Mouse (Mus musculus) thymus, adult 2 months (tissue): ENCODE data around the gene Jpt2. TPM values are rescaled to one million over a fixed set of nuclear protein-coding genes. Genes with fewer than 3 reads are reported as not detected.

ENCODE experiments used
- DNase-seq: peaks from one replicate; pipeline ENCODE4 v3.0.0; 2021
- H3K27ac ChIP-seq: fragments of 200-500 bp; 2 replicates; pipeline ENCODE4 v1.5.1; 2012; ENCODE audit warnings: low read length, control low read depth; ENCODE audit not compliant: control insufficient read depth, insufficient read depth
- H3K27me3 ChIP-seq: fragments of 200-500 bp; 2 replicates; pipeline ENCODE4 v1.6.1; 2012; ENCODE audit warnings: mild to moderate bottlenecking, low read length, moderate library complexity, mixed read lengths; ENCODE audit not compliant: control insufficient read depth, insufficient read depth
- H3K36me3 ChIP-seq: fragments of 200-500 bp; 2 replicates; pipeline ENCODE4 v1.6.1; 2012; ENCODE audit warnings: mild to moderate bottlenecking, low read length, moderate library complexity; ENCODE audit not compliant: control insufficient read depth, insufficient read depth
- H3K4me1 ChIP-seq: fragments of 200-500 bp; replicated peaks from 2 replicates; pipeline ENCODE4 v1.6.1; 2012; ENCODE audit warnings: low read length; ENCODE audit not compliant: control insufficient read depth, insufficient read depth
- H3K4me3 ChIP-seq: fragments of 200-500 bp; 2 replicates; pipeline ENCODE4 v1.5.1; 2012; ENCODE audit warnings: mild to moderate bottlenecking, low read length, control low read depth, moderate library complexity; ENCODE audit not compliant: control insufficient read depth, insufficient read depth
- CTCF ChIP-seq: fragments of 200-500 bp; IDR thresholded peaks from 2 replicates; pipeline ENCODE4 v1.5.1; 2012; ENCODE audit warnings: mild to moderate bottlenecking, control low read depth, low read length, moderate library complexity, borderline replicate concordance; ENCODE audit not compliant: control insufficient read depth, poor library complexity, insufficient read depth; ENCODE audit errors: extremely low read depth
- POLR2A ChIP-seq: fragments of 200-500 bp; IDR thresholded peaks from 2 replicates; pipeline ENCODE4 v1.6.1; 2012; ENCODE audit warnings: mild to moderate bottlenecking, low read length, control low read depth, moderate library complexity; ENCODE audit not compliant: control insufficient read depth, poor library complexity, insufficient read depth; ENCODE audit errors: extremely low read depth
- WGBS: fragments of 180-500 bp; shearing (Covaris S2); methylation state at CpG from one replicate; pipeline ENCODE4 v1.1.7; 2018; 5-methylcytosine and 5-hydroxymethylcytosine counted together
- polyA plus RNA-seq: library from polyadenylated mRNA; depleted of rRNA; stranded (reverse); fragments of >200 nt; gene quantifications from 2 replicates; pipeline ENCODE4 v1.2.3, GENCODE M21; 2012

Gene Jpt2
- polyA plus RNA-seq, 1 experiment, result 13.5 TPM

- TF ChIP-seq POLR2A, result no peak
- TF ChIP-seq CTCF, result no peak
- Histone ChIP-seq H3K27ac (no peak overlapping the region), H3K27me3 (no peaks in the 10 kb centered on the region), H3K36me3 (peaks cover 62% of the 10 kb centered on the region), H3K4me1 (no peaks in the 10 kb centered on the region), H3K4me3 (no peak overlapping the region)
- 95% methylated on average over 1 of the region's 1 CpGs for WGBS
- DNase-seq, result no peak
Measured at GRCm38 (mm10) chr17:24923246-24923645, 37.2 kb downstream of the Jpt2 start.

GRCm38 (mm10) chr17:24913984-24914383 lies 46.5 kb downstream of the Jpt2 start:
- H3K27ac ChIP-seq, result no peak overlapping the region
- H3K4me3 ChIP-seq, result no peak overlapping the region
- no peak for TF ChIP-seq CTCF
- TF ChIP-seq POLR2A, result no peak
- no peak for DNase-seq
- H3K4me1 ChIP-seq, result no peaks in the 10 kb centered on the region
- peaks cover 71% of the 10 kb centered on the region for H3K36me3 ChIP-seq
- H3K27me3 ChIP-seq, result no peaks in the 10 kb centered on the region

GRCm38 (mm10) chr17:24907591-24907990 lies 52.9 kb downstream of the Jpt2 start:
- Histone ChIP-seq H3K4me3 (no peak overlapping the region), H3K27me3 (no peaks in the 10 kb centered on the region), H3K4me1 (no peaks in the 10 kb centered on the region), H3K27ac (no peak overlapping the region), H3K36me3 (peaks cover 84% of the 10 kb centered on the region)
- 96% methylated on average over 2 of the region's 2 CpGs for WGBS
- TF ChIP-seq POLR2A (no peak), CTCF (no peak)
- DNase-seq, result no peak

DNA sequence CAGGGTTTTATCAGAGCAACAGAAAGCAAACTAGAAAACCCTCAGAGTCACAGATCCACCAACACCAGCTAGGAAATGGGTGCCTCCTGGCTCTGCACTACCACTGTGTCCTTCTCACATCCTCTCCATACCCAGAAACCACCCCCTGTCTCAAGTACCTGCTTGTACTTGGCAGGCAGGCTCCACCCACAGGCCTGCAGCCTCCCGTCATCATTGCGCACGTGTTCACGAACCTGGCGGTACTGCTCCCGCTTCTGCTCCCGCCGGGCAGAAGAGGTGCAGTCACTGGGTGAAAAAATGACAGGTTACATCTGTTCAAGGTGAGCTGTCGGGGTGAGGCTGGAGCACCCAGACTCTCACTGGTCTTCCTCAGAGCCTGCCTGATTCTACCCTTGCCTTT lies 56.7 kb downstream of the Jpt2 start:
- Histone ChIP-seq H3K4me3 (no peak overlapping the region), H3K27ac (no peak overlapping the region), H3K36me3 (peaks cover 85% of the 10 kb centered on the region), H3K27me3 (no peaks in the 10 kb centered on the region), H3K4me1 (no peaks in the 10 kb centered on the region)
- 94% methylated on average over 9 of the region's 9 CpGs for WGBS
- DNase-seq, result no peak
- no peak for TF ChIP-seq CTCF
- no peak for TF ChIP-seq POLR2A

DNA sequence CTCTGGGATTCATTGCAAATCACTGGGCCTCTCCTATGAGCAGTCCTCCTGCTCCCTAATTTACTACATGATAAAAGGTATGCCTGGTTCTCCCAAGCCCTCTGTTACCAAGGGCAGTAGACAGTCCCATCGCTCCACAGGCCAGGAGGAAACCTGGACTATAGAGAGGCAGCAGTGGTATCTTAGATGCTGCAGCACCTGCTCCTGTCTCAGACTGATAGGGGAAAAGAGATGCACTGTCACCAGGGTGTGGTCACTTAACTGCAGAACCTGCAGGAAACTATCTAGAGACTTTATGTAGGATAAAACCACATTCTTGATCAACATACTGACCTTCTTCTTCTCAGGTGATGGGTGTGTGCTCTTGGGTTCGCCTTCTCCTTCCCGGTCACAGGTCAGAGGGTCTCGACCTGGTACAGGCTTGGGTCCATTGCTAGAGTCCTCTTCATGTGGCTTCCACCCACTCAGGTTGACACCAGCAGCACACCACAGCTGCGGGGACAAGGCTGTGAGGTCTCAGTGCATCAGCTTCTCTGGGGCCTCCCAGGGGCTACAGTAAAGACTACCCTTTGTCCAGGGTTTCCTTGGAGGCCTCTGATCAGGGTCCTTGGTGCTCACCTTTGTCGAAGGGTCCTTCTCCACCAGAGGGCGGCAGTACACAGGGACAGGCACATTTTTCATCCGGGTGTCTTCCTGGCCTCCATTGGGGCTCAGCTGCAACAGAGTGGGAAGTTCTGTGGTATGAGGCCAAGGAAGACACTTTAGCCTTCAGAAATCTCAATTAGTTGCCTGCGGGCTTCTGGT lies 57.6 kb downstream of the Jpt2 start:
- no peak overlapping the region for H3K27ac ChIP-seq
- H3K27me3 ChIP-seq, result no peaks in the 10 kb centered on the region
- H3K36me3 ChIP-seq, result peaks cover 77% of the 10 kb centered on the region
- WGBS, result 80% methylated on average over 9 of the region's 9 CpGs
- TF ChIP-seq POLR2A (no peak), CTCF (peak; percentile 31; the same call in 1 of the 2 replicates)
- DNase-seq, result peak; percentile 50
- H3K4me1 ChIP-seq, result no peaks in the 10 kb centered on the region
- no peak overlapping the region for H3K4me3 ChIP-seq

GRCm38 (mm10) chr17:24902124-24902523 lies 58.4 kb downstream of the Jpt2 start:
- Histone ChIP-seq H3K36me3 (peaks cover 69% of the 10 kb centered on the region), H3K27ac (no peak overlapping the region), H3K4me3 (no peak overlapping the region), H3K27me3 (no peaks in the 10 kb centered on the region), H3K4me1 (peaks cover 4% of the 10 kb centered on the region)
- no peak for TF ChIP-seq CTCF
- no peak for TF ChIP-seq POLR2A
- 98% methylated on average over 5 of the region's 5 CpGs for WGBS
- DNase-seq, result no peak
